ENCODE assay signal across 8 mouse cellular contexts in genomic region chr8:12162921-12163705, GRCm38 (mm10).
DNase-seq lines count a peak whose midpoint lies in the region; ATAC-seq and TF ChIP-seq lines count a peak whose summit lies in the region.

No protein-coding gene starts in this region.

- H3K27me3 ChIP-seq in neural tube, embryonic 11.5 days (ENCODE audit: control insufficient read depth, insufficient read depth, low read length), result peaks cover 3% of the 10 kb centered on the region; the same call in 1 of the 2 replicates
- H3K27me3 ChIP-seq in kidney, postnatal 0 days (ENCODE audit: insufficient read depth, low read length), result 0 out of 2 replicates have a peak, but pooled peaks cover 4% of the 10 kb centered on the region
- no peaks in the 10 kb centered on the region for H3K27me3 ChIP-seq in stomach, embryonic 14.5 days (ENCODE audit: control insufficient read depth, insufficient read depth, low read length)

- peak overlapping the region; percentile 14; the same call in 1 of the 2 replicates for H3K9ac ChIP-seq in neural tube, embryonic 11.5 days (ENCODE audit: low read length)
- H3K9ac ChIP-seq in kidney, postnatal 0 days (ENCODE audit: low read depth, low read length), result no peak overlapping the region
- no peak overlapping the region for H3K9ac ChIP-seq in stomach, embryonic 14.5 days (replicated peaks; ENCODE audit: low read depth, low read length)

- DNase-seq in adrenal gland, postnatal 10 days, result peak; percentile 9
- no peak for DNase-seq in adrenal gland, postnatal 14 days
- no peak for DNase-seq in neural tube, embryonic 11.5 days (ENCODE audit: low spot score)
- DNase-seq in neural tube, embryonic 10.5 days (ENCODE audit: extremely low spot score, low spot score), result no peak
- peak; percentile 40 for DNase-seq in kidney, postnatal 0 days (ENCODE audit: low spot score)
- no peak for DNase-seq in B cell, adult 2 months
- DNase-seq in spleen, postnatal 4 days (ENCODE audit: low spot score in 2 of 2), result no peak

- H3K4me1 ChIP-seq in neural tube, embryonic 11.5 days (ENCODE audit: control insufficient read depth, insufficient read depth, low read length), result peaks cover 26% of the 10 kb centered on the region
- 0 out of 2 replicates have a peak, but pooled peaks cover 4% of the 10 kb centered on the region for H3K4me1 ChIP-seq in kidney, postnatal 0 days (replicated peaks; ENCODE audit: insufficient read depth, low read length)
- H3K4me1 ChIP-seq in stomach, embryonic 14.5 days (ENCODE audit: control insufficient read depth, insufficient read depth, low read length), result peaks cover 4% of the 10 kb centered on the region; the same call in 1 of the 2 replicates

- H3K36me3 ChIP-seq in neural tube, embryonic 11.5 days (ENCODE audit: control insufficient read depth, insufficient read depth, low read length), result no peaks in the 10 kb centered on the region
- no peaks in the 10 kb centered on the region for H3K36me3 ChIP-seq in kidney, postnatal 0 days (ENCODE audit: insufficient read depth, low read length)
- H3K36me3 ChIP-seq in stomach, embryonic 14.5 days (ENCODE audit: control insufficient read depth, insufficient read depth, low read length), result no peaks in the 10 kb centered on the region

- 17% methylated on average over 22 of the region's 22 CpGs for WGBS in neural tube, embryonic 11.5 days
- WGBS in kidney, postnatal 0 days, result 10% methylated on average over 22 of the region's 22 CpGs
- 9% methylated on average over 22 of the region's 22 CpGs for whole genome bisulfite sequencing in stomach, embryonic 14.5 days

- no peak for TF ChIP-seq CTCF in kidney, postnatal 0 days (IDR thresholded peaks at IDR 0.05; ENCODE audit: low read depth)

- H3K4me2 ChIP-seq in neural tube, embryonic 11.5 days (ENCODE audit: low read depth), result peak overlapping the region; percentile 30; the same call in 1 of the 2 replicates
- H3K4me2 ChIP-seq in kidney, postnatal 0 days (ENCODE audit: low read length), result peak overlapping the region; percentile 54
- H3K4me2 ChIP-seq in stomach, embryonic 14.5 days (replicated peaks; ENCODE audit: low read depth, low read length), result peak overlapping the region; percentile 43

- H3K9me3 ChIP-seq in neural tube, embryonic 11.5 days (ENCODE audit: control insufficient read depth, low read length), result no peaks in the 10 kb centered on the region
- no peaks in the 10 kb centered on the region for H3K9me3 ChIP-seq in kidney, postnatal 0 days (replicated peaks; ENCODE audit: low read length)
- H3K9me3 ChIP-seq in stomach, embryonic 14.5 days (ENCODE audit: control insufficient read depth, low read depth, low read length), result no peaks in the 10 kb centered on the region

- H3K4me3 ChIP-seq in neural tube, embryonic 11.5 days (ENCODE audit: low read depth, low read length), result no peak overlapping the region
- H3K4me3 ChIP-seq in kidney, postnatal 0 days (replicated peaks; ENCODE audit: low read depth, low read length), result peak overlapping the region; percentile 13
- H3K4me3 ChIP-seq in stomach, embryonic 14.5 days (ENCODE audit: low read depth, low read length), result peak overlapping the region; percentile 15

- H3K27ac ChIP-seq in neural tube, embryonic 11.5 days (ENCODE audit: low read depth, low read length), result no peak overlapping the region
- no peak overlapping the region for H3K27ac ChIP-seq in kidney, postnatal 0 days
- no peak overlapping the region for H3K27ac ChIP-seq in stomach, embryonic 14.5 days (ENCODE audit: low read length)

- no peak for ATAC-seq in neural tube, embryonic 11.5 days (ENCODE audit: insufficient read depth, low FRiP score, low TSS enrichment)
- no peak for ATAC-seq in kidney, postnatal 0 days (replicated peaks; ENCODE audit: low FRiP score, low read depth)
- ATAC-seq in stomach, embryonic 14.5 days (ENCODE audit: insufficient number of reproducible peaks, insufficient read depth, low FRiP score, low read depth), result no peak

Comparison
In these comparisons a context has a peak if more than half of its experiments do, and no peak if none do; other contexts are left out.
1. DNase-seq: peak in adrenal gland, postnatal 10 days (single experiment) and kidney, postnatal 0 days (single experiment); none in adrenal gland, postnatal 14 days (single experiment), neural tube, embryonic 11.5 days (single experiment), neural tube, embryonic 10.5 days (single experiment), B cell, adult 2 months (0 of 2) and spleen, postnatal 4 days (0 of 2).
2. Peak in every context shown above with its lines, with median percentiles within 50 percentile points of each other: H3K4me2 ChIP-seq.